Mouse (Mus musculus) lung, adult 2 months (tissue): ENCODE results near the gene Sh3pxd2a.

Experiments used
- CTCF ChIP-seq: fragments of 200-500 bp; IDR thresholded peaks from 2 replicates; pipeline ENCODE4 v1.5.1; 2011; ENCODE audit warnings: mild to moderate bottlenecking, low read length, control low read depth; ENCODE audit not compliant: insufficient read depth
- POLR2A ChIP-seq: fragments of 200-500 bp; IDR thresholded peaks from 2 replicates; pipeline ENCODE4 v1.6.1; 2011; ENCODE audit warnings: low read depth, mild to moderate bottlenecking, control low read depth, low read length, borderline replicate concordance; ENCODE audit errors: extremely low read depth

GRCm38 (mm10) chr19:47497313-47497712 is 33.1 kb upstream of the Sh3pxd2a start:
- no peak for TF ChIP-seq CTCF
- TF ChIP-seq POLR2A = no peak
